Mouse (Mus musculus): ENCODE results near the gene Wrap53.
"Not testable (repeated sequence)": the region's sequence is repeated elsewhere in the genome, so short reads cannot be mapped to it uniquely, and the experiment has no call there.

Gene Wrap53

GRCm38 (mm10) chr11:69580091-69580514 lies at the start of gene Wrap53, which contains the start of gene Trp53:
TSS of gene Wrap53 (minus strand) at chr11:69580255.
TSS of gene Trp53 (plus strand) at chr11:69580359.
- DNase-seq (ENCODE audit: low spot score in 2 of 2) = peak; percentile 86 to 92

DNA sequence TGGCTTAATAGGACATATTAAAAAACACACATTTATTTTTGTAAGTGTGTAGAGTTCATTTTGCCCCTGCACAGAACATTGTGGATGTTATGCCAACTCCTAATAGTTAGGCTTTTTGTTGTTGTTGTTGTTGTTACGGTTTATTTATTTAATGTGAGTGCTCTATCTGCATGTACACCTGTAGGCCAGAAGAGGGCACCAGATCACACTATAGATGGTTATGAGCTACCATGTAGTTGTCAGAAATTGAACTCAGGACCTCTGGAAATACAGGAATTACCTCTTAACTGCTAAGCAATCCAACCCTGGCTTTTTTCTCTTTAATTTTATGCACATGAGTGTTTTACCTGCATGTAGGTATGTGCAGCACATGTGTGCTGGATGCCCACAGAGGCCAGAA lies 49.7 kb upstream of the Wrap53 start:
- no peak for DNase-seq (ENCODE audit: low spot score in 2 of 2)

GRCm38 (mm10) chr11:69628286-69628685 lies 48.2 kb upstream of the Wrap53 start:
- DNase-seq (ENCODE audit: low spot score in 2 of 2) = peak in 1 of 2 experiments; percentile 79

DNA sequence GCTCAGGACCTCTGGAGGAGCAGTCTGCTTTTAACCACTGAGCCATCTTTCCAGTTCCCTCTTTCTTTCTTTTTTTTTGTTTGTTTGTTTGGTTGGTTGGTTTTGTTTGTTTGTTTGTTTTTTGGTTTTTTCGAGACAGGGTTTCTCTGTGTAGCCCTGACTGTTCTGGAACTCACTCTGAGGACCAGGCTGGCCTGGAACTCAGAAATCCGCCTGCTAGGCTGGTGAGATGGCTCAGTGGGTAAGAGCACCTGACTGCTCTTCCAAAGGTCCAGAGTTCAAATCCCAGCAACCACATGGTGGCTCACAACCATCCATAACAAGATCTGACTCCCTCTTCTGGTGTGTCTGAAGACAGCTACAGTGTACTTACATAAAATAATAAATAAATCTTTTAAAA lies 44.3 kb upstream of the Wrap53 start:
- DNase-seq (ENCODE audit: low spot score in 2 of 2) = not testable (repeated sequence)

DNA sequence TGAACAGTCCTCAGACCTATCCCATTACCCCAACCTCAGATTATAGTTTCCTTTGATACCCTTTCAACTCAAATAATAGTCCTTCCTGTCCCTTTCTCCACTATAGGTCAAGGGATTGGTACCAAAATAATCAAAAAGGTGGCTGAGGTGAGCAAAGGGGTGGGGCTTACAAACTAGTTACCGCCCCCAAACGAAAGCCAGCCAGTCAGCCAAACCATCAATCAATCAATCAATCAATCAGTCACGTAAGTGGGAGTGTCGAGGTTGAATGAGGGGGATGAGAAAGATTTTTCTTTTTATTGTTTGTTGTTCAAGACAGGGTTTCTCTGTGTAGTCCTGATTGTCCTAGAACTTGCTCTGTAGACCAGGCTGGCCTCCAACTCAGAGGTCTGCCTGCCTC lies 43.0 kb upstream of the Wrap53 start:
- DNase-seq (ENCODE audit: low spot score in 2 of 2) = no peak

- no peak for DNase-seq (ENCODE audit: low spot score in 2 of 2)
Measured at GRCm38 (mm10) chr11:69622406-69622805, 42.4 kb upstream of the Wrap53 start.

DNA sequence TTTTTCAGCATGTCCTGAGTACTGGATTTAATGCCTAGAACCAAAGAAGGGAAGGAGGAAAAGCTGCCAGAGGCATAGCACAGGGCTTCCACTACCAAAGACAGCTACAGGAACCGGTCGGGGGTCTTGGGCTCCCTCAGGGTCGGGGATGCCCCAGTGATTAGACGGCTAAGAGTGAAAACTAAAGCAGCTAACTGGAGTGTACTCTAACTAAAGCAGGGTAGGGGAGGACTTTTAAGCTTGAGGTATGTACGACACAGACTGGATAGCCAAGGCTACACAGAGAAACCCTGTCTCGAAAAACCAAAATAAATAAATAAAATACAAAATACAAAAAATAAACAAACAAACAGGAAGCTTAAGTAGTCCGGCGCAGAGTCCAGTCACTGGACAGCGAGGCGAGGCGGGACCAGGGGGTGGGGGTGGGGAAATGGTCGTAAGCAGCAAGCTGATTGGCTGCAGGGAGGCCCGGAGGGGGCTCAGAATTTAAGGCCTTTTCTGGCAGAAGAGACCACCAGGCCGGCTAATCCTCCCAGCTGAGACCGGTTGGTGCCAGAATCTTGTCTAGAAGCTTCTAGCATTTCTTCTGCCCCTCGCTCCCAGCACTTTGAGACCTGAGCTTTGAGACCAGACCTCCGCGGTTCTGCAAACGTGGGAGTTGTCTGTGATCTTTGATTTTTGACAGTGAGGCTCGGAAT lies 41.7 kb upstream of the Wrap53 start, which contains the start of gene Sat2:
TSS of gene Sat2 (plus strand) at position 454 of the 698 bp plus-strand sequence.
- DNase-seq (ENCODE audit: low spot score in 2 of 2) = no peak

GRCm38 (mm10) chr11:69620394-69621081 lies 40.5 kb upstream of the Wrap53 start:
- no peak for DNase-seq (ENCODE audit: low spot score in 2 of 2)

GRCm38 (mm10) chr11:69617805-69618204 lies 37.8 kb upstream of the Wrap53 start, which contains the start of gene Shbg:
TSS of gene Shbg (minus strand) at chr11:69617905.
- DNase-seq (ENCODE audit: low spot score in 2 of 2) = no peak

- DNase-seq (ENCODE audit: low spot score in 2 of 2) = no peak
Measured at GRCm38 (mm10) chr11:69616781-69617180, 36.7 kb upstream of the Wrap53 start.

DNA sequence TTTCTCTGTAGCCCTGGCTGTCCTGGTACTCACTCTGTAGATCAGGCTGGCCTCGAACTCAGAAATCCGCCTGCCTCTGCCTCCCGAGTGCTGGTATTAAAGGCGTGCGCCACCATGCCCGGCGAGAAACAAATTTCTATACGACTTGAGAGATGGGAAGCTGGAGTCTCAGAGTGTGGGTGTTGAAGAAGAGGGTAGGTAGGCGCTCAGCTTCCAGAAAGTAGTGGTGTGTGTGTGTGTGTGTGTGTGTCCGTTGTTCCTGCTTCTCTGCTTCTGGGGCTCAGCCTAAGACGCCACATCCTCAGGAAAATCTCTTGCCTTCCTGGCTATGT lies 34.2 kb upstream of the Wrap53 start:
- DNase-seq (ENCODE audit: low spot score in 2 of 2) = not testable (repeated sequence)

- peak in 1 of 2 experiments; percentile 86 for DNase-seq (ENCODE audit: low spot score in 2 of 2)
Measured at GRCm38 (mm10) chr11:69613553-69614256, 33.6 kb upstream of the Wrap53 start.

DNA sequence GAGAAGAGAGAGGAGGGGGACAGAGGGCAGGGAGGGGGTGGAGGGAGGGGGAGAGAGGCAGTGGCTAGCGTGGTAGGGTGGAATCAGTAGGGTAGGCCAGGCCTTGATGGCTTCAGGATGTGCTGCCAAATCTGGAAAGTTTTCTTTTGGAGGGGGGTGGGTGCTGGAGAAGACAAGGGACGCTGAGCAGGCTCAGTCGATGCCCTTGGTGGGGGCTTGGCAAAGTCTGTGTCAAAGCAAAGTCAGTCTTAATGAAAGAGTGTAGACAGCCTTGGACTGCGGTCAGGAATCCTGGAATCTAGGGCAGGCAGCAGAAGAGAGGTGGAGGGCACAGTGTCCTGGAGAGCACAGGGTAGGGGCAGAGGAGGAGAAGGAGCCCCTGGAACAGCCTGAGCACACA lies 30.8 kb upstream of the Wrap53 start:
- DNase-seq (ENCODE audit: low spot score in 2 of 2) = no peak

DNA sequence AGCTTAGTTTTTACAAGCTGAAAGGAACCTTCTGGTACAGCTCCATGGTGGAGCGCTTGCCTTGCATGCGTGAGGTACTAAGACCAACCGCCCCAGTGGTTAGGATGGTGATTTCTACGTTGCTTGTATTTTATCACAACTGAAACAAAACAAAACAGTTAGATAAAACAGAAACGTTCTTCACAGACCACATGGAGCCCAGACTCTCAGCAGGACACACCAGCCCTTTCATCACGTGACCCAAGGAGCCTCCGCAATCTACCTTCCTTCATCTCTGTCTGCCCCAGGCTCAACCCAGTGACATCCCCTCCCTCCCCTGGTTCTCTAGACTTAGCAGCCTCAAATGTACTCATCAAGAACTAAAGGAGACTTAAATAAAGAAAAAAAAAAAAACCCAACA lies 29.4 kb upstream of the Wrap53 start:
- no peak for DNase-seq (ENCODE audit: low spot score in 2 of 2)

DNA sequence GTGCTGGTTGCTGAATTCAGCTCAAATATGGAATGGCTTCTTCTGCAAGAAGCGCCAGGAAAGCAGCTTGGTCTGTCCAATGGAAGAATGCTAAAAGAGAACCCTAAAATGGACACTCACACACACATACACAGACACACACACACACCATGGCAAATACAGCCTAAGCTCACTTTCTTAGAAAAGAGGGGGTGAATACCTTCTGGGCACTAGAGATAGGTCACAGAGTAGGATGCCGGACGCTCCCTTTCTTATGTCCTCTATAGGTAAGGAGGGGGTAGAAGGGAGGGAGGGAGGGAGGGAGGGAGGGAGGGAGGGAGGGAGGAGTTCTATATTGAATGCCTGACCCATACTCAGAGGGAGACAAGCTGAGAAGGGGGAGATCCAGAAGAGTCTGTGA lies 28.5 kb upstream of the Wrap53 start:
- no peak for DNase-seq (ENCODE audit: low spot score in 2 of 2)

DNA sequence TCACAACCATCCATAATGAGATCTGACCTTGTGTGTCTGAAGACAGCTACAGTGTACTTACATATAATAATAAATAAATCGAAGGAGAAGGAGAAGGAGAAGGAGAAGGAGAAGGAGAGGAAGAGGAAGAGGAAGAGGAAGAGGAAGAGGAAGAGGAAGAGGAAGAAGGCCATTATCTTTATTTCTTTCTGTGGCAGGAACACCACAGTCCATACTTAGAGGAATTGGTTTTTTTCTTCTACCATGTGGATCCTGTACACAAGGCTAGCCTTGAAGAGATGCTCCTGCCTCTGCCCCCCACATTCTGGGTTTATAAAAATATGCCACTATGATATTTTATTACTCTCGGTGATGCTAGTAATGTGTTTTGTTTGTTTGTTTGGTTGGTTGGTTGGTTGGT lies 26.8 kb upstream of the Wrap53 start:
- DNase-seq (ENCODE audit: low spot score in 2 of 2) = no peak

GRCm38 (mm10) chr11:69606491-69606795 lies 26.4 kb upstream of the Wrap53 start:
- no peak for DNase-seq (ENCODE audit: low spot score in 2 of 2)

GRCm38 (mm10) chr11:69605726-69606490 lies 25.9 kb upstream of the Wrap53 start, which contains the start of gene Atp1b2:
TSS of gene Atp1b2 (minus strand) at chr11:69605942.
- peak; percentile 43 to 74 for DNase-seq (ENCODE audit: low spot score in 2 of 2)

DNA sequence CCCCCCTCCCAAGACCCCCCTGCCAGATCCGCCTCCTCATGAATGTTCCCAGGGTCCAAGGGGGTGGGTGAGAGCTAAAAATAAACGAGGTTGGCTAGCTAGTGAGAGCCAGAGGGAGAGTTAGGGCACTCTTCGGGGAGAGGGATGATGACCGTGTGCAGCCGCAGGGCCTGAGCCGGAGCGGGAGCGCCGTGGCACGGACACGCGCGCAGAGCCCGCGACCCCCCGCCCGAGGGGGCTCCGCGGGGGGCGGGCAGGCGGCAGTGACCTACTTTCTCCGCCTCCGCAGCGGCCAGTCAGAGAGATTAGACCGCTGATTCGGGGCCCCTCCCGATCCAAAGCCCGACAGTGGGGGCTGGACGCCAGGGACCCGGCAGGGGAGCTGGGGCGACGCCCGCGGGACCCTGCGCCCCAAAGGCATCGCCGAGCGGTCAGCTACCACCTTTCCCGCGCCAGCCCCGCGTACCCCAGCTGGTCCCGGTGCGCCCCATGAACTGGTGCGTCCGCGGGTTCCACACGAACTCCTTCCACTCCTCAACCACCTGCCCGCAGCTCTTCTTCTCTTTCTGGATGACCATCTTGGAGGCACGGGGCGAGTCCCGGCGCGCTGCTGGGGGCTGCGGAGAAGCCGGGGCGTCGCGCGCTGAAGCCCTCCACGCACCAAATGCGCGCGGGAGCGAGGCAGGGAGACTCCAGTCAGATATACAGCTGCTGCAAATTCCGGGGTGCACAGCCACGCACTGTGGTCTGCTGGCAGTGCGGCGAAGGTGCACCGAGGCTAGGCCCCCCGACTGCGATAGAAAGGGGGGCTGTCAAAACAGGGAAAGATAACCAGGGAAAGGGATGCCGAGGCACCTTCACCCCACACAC lies 25.0 kb upstream of the Wrap53 start:
- DNase-seq (ENCODE audit: low spot score in 2 of 2) = no peak

- DNase-seq (ENCODE audit: low spot score in 2 of 2) = no peak
Measured at GRCm38 (mm10) chr11:69604347-69604746, 24.3 kb upstream of the Wrap53 start.

- DNase-seq (ENCODE audit: low spot score in 2 of 2) = no peak
Measured at GRCm38 (mm10) chr11:69603516-69603915, 23.5 kb upstream of the Wrap53 start.

All from left cerebral cortex, adult 9 months (tissue).